Mouse (Mus musculus) adrenal gland, adult 2 months (tissue): ENCODE data around the gene Trak1. TPM values are rescaled to one million over a fixed set of nuclear protein-coding genes. Genes with fewer than 3 reads are reported as not detected.
"Not testable (repeated sequence)": the region's sequence is repeated elsewhere in the genome, so short reads cannot be mapped to it uniquely, and the experiment has no call there.

Experiments
- DNase-seq: peaks from one replicate; pipeline ENCODE4 v3.0.0; 2021
- polyA plus RNA-seq: library from polyadenylated mRNA; depleted of rRNA; stranded (reverse); fragments of >200 nt; gene quantifications from 2 replicates; pipeline ENCODE4 v1.2.3, GENCODE M21; 2012
- total RNA-seq, 2 experiments: library from RNA; stranded (reverse); gene quantifications; 2 replicates each; pipeline ENCODE4 v1.2.3; 2021

Trak1 gene
- total and polyA plus RNA-seq, 3 experiments, result 52.2 to 83.7 (median 67.8) TPM

GRCm38 (mm10) chr9:121319323-121319966 is 22.1 kb downstream of the Trak1 start:
- no peak for DNase-seq

- DNase-seq, result no peak
Observed at GRCm38 (mm10) chr9:121320433-121320832, 23.1 kb downstream of the Trak1 start.

DNA sequence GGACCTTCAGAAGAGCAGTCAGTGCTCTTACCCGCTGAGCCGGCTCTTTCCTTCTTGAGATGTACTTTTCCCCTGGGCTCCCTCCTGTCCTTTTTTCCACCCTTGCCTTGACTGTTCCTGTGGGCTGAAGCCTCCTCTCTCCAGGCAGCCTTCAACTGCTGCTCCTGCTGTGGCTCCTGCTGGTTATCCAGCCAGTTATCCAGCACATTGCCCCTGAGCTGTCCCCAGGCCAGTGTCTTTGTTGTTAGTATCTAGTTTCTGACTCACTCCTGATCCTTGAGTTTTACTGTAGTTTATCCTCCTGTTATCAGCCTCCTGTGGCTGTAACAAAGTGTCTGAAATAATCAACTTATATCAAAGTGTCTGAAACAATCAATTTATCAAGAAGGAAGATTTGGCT is 23.8 kb downstream of the Trak1 start:
- DNase-seq, result peak; percentile 57

GRCm38 (mm10) chr9:121322034-121322433 is 24.7 kb downstream of the Trak1 start:
- no peak for DNase-seq

GRCm38 (mm10) chr9:121328342-121328741 is 31.0 kb downstream of the Trak1 start:
- not testable (repeated sequence) for DNase-seq

GRCm38 (mm10) chr9:121329181-121329580 is 31.9 kb downstream of the Trak1 start:
- DNase-seq, result no peak

DNA sequence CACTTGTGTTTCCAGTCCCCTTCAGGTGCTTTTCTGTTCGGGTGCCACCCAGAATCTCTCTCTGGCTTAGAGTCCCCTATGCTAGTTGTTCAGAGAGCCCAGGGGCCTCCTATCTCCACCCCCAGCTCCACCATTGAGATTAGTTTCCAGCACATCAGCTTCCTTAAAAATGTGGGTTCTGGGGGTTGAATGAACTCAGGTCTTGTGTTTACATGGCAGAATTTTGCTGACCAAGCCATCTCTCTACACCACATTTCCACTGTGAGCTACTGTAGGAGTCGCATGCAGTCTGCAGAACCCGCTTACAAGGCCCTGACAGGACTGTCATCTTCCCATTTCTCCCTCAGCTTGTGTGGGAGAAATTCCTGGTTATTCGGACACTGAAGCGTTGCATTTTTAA is 32.8 kb downstream of the Trak1 start:
- no peak for DNase-seq

DNA sequence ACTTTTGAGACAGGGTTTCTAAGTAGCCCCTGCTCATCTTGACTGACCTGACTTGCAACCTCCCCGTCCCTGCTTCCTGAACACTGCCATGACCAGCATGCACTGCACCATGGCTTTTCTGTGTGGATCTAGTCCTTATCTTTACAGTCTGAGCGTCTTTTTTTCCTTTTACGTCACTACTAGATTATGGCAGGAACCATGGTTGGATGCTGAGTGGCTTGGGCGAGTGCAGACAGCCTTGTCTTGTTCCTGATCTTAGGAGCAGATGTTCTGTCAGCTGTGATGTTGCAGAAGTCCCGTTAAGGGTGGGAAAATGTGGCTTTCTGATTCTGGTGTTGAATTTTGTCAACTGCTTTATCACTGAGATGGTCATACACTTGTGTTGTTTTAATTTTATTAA is 34.1 kb downstream of the Trak1 start:
- no peak for DNase-seq

DNA sequence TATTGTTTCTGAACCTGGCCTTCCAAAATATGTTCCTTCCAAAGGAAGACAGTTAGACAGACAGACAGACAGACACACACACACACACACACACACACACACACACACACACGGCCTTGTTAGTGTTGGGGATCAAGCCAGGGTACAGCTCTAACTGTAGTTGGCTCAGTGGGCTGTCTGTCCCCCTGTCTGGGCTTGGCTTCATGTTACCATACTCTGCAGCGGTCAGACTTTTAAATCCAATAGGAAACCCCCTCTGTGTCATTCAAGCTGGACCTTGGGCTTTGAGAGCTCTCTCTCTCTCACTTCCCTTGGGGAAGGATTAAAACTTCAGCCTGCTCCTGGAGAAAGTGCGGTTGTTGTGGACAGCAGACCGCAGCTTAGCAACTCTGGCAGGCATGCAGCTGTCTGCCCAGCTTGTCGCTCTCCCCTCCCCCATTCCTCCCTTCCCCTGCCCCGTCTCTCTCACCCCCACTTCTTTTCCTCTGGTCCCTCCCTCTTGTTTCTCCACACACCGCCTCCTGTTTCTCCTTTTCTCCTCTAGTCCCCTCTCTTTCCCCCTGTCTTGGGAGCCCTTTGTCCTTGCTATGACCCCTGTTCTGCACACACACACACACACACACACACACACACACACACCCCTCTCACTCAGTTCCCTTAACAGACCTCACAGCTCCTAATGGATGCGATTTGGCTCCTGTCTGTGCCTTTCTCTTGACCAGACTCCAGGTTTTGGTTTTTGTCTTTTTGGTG is 34.8 kb downstream of the Trak1 start:
- DNase-seq, result peak; percentile 50

- no peak for DNase-seq
Observed at GRCm38 (mm10) chr9:121333559-121333958, 36.3 kb downstream of the Trak1 start.

- DNase-seq, result no peak
Observed at GRCm38 (mm10) chr9:121334311-121334851, 37.1 kb downstream of the Trak1 start.

- DNase-seq, result no peak
Observed at GRCm38 (mm10) chr9:121335568-121335967, 38.3 kb downstream of the Trak1 start.

GRCm38 (mm10) chr9:121336324-121336946 is 39.1 kb downstream of the Trak1 start:
- DNase-seq, result no peak

- no peak for DNase-seq
Observed at GRCm38 (mm10) chr9:121337216-121337937, 40.1 kb downstream of the Trak1 start.

GRCm38 (mm10) chr9:121337938-121338289 is 40.6 kb downstream of the Trak1 start:
- no peak for DNase-seq

DNA sequence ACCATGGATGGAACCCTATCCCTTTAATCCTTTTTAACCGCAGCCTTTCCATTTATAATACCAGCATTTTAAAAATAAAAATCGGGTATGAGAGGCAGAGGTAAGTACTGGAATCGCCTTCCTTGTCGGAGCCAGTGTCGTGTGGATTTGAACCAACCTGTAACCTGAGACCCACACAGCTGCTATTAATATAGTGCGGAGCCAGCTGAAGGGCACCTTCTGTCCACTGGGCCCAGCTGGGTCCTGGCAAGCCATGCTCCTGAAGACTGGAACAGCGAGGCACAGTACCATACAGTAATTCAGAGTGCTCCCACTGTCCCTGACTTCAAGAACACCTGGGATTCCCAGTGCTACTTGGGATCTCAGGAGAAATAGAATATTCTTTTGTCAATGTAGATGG is 44.5 kb downstream of the Trak1 start:
- DNase-seq, result no peak

GRCm38 (mm10) chr9:121342510-121343110 is 45.3 kb downstream of the Trak1 start:
- no peak for DNase-seq

- DNase-seq, result no peak
Observed at GRCm38 (mm10) chr9:121343122-121343876, 46.0 kb downstream of the Trak1 start.

- DNase-seq, result peak; percentile 36
Observed at GRCm38 (mm10) chr9:121344344-121344743, 47.0 kb downstream of the Trak1 start.

GRCm38 (mm10) chr9:121345427-121346130 is 48.3 kb downstream of the Trak1 start:
- DNase-seq, result no peak
